Mouse (Mus musculus): ENCODE measurements around the gene Mis18a. TPM values are rescaled to one million over a fixed set of nuclear protein-coding genes. Genes with fewer than 3 reads are reported as not detected.

The Mis18a gene
- polyA plus RNA-seq (2015; fragmentation: Nextera tagmentation; extraction: Ambion mirVana) = 17.3 and 23.8 TPM in 2 replicates

GRCm38 (mm10) chr16:90727233-90728115, at the start of gene Mis18a:
TSS of gene Mis18a (minus strand) at chr16:90727404.

GRCm38 (mm10) chr16:90738092-90738956, 11.1 kb upstream of the Mis18a start, which contains the start of gene Mrap:
TSS of gene Mrap (plus strand) at chr16:90738207.

Other genes with a start within 250 kb of the Mis18a start
- 0.20 and 0.22 TPM in 2 replicates for gene Mrap, start 10.8 kb upstream of the Mis18a start, polyA plus RNA-seq (2015; fragmentation: Nextera tagmentation; extraction: Ambion mirVana)
- 2.6 and 3.9 TPM in 2 replicates for gene Urb1, start 83.0 kb upstream of the Mis18a start, polyA plus RNA-seq (2015; fragmentation: Nextera tagmentation; extraction: Ambion mirVana)
- gene Eva1c, start 99.3 kb upstream of the Mis18a start, polyA plus RNA-seq (2015; fragmentation: Nextera tagmentation; extraction: Ambion mirVana) = 7.0 and 7.3 TPM in 2 replicates
- 22.3 and 24.0 TPM in 2 replicates for gene Cfap298, start 207.7 kb upstream of the Mis18a start, polyA plus RNA-seq (2015; fragmentation: Nextera tagmentation; extraction: Ambion mirVana)